Mouse (Mus musculus) limb, embryonic 12.5 days (tissue): ENCODE data around the gene Lrrc10b. TPM values are rescaled to one million over a fixed set of nuclear protein-coding genes. Genes with fewer than 3 reads are reported as not detected.
A peak's percentile ranks its signal among the peaks of the same experiment; 100 is the strongest.

Experiments used
- ATAC-seq: fragments of 200-750 bp; cut with Nextera tagmentation; 2 replicates; pipeline ENCODE4 v1.8.0; 2017; ENCODE audit warnings: low read depth, moderate TSS enrichment; ENCODE audit not compliant: insufficient number of reproducible peaks, insufficient read depth, low FRiP score, low TSS enrichment
- H3K27ac ChIP-seq: fragments of 300-500 bp; sonication (generic); 2 replicates; pipeline ENCODE4 v1.5.1; 2016; ENCODE audit warnings: mild to moderate bottlenecking, moderate library complexity
- H3K27me3 ChIP-seq: fragments of 300-500 bp; sonication (generic); 2 replicates; pipeline ENCODE4 v1.6.1; 2016; ENCODE audit warnings: mild to moderate bottlenecking, moderate library complexity
- H3K36me3 ChIP-seq: fragments of 300-500 bp; sonication (generic); 2 replicates; pipeline ENCODE4 v1.6.1; 2016; ENCODE audit warnings: mild to moderate bottlenecking, moderate library complexity
- H3K4me1 ChIP-seq: fragments of 300-500 bp; sonication (generic); replicated peaks from 2 replicates; pipeline ENCODE4 v1.6.1; 2016
- H3K4me2 ChIP-seq: fragments of 300-500 bp; sonication (generic); 2 replicates; pipeline ENCODE4 v1.6.1; 2016; ENCODE audit warnings: mild to moderate bottlenecking, moderate library complexity
- H3K4me3 ChIP-seq: fragments of 300-500 bp; sonication (generic); replicated peaks from 2 replicates; pipeline ENCODE4 v1.5.1; 2016; ENCODE audit warnings: mild to moderate bottlenecking
- H3K9ac ChIP-seq: fragments of 300-500 bp; sonication (generic); replicated peaks from 2 replicates; pipeline ENCODE4 v1.6.1; 2016; ENCODE audit warnings: mild to moderate bottlenecking, moderate library complexity
- H3K9me3 ChIP-seq: fragments of 300-500 bp; sonication (generic); 2 replicates; pipeline ENCODE4 v1.6.1; 2016; ENCODE audit warnings: mild to moderate bottlenecking, moderate library complexity
- WGBS: fragments of 180-500 bp; shearing (Covaris S2); methylation state at CpG from one replicate; pipeline ENCODE4 v1.1.7; 2016; 5-methylcytosine and 5-hydroxymethylcytosine counted together
- polyA plus RNA-seq: library from polyadenylated mRNA; unstranded; fragments of >200 nt; fragmentation: Nextera tagmentation; extraction: Ambion mirVana; gene quantifications from 2 replicates; pipeline ENCODE4 v1.2.1, GENCODE M21; 2016

Lrrc10b gene
- polyA plus RNA-seq, 1 experiment from 2014 or later = 0.10 TPM

DNA sequence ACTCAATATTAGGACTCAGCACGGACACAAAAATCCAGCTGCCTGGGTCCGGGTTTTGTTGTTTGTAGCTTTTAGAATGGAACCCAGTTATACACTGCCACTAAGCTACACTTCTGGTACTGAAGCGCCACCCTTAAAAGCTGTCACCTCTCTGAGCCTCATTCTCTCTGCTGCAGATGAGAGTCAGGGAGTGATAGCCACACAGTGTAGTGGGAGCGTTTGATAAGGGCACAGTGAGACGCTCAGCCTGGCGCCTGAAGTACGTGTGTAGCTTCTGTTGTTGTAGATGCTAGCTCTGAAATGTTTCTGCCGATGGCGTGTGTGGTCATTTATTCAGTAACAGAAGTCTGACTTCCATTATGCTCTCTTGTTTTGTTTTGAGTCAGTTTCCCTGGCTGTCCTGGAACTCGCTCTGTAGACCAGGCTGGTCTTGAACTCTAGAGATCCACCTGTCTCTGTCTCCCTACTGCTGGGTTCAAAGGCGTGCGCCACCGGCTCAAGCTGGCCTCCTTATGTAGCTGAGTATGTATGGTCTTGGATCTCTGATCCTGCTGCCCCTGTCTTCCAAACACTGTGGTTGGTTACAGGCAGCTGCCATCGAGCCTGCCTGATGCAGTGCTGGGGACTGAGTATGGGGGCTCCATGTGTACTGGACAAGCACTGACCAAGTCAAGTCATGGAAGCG, 12.4 kb downstream of the Lrrc10b start:
- H3K27ac ChIP-seq = no peak overlapping the region
- ATAC-seq = no peak
- no peak overlapping the region for H3K9ac ChIP-seq
- no peaks in the 10 kb centered on the region for H3K4me1 ChIP-seq
- no peak overlapping the region for H3K4me3 ChIP-seq
- WGBS = 91% methylated on average over 15 of the region's 15 CpGs
- no peak overlapping the region for H3K4me2 ChIP-seq
- H3K9me3 ChIP-seq = 0 out of 2 replicates have a peak, but pooled peaks cover 3% of the 10 kb centered on the region
- H3K36me3 ChIP-seq = no peaks in the 10 kb centered on the region
- H3K27me3 ChIP-seq = peaks cover 3% of the 10 kb centered on the region; the same call in 1 of the 2 replicates

GRCm38 (mm10) chr19:10437521-10437920, 19.8 kb downstream of the Lrrc10b start:
- Histone ChIP-seq H3K4me1 (no peaks in the 10 kb centered on the region), H3K4me2 (no peak overlapping the region), H3K27ac (no peak overlapping the region), H3K27me3 (peaks cover 10% of the 10 kb centered on the region; the same call in 1 of the 2 replicates), H3K9ac (no peak overlapping the region), H3K4me3 (no peak overlapping the region), H3K9me3 (no peaks in the 10 kb centered on the region), H3K36me3 (no peaks in the 10 kb centered on the region)
- 55% methylated on average over 1 of the region's 1 CpGs for WGBS
- ATAC-seq = no peak

GRCm38 (mm10) chr19:10436726-10437125, 20.5 kb downstream of the Lrrc10b start:
- Histone ChIP-seq H3K36me3 (no peaks in the 10 kb centered on the region), H3K27me3 (peaks cover 14% of the 10 kb centered on the region; the same call in 1 of the 2 replicates), H3K4me2 (no peak overlapping the region), H3K9ac (no peak overlapping the region), H3K4me3 (no peak overlapping the region), H3K4me1 (no peaks in the 10 kb centered on the region), H3K27ac (no peak overlapping the region), H3K9me3 (no peaks in the 10 kb centered on the region)
- 24% methylated on average over 1 of the region's 1 CpGs for WGBS
- ATAC-seq = no peak

GRCm38 (mm10) chr19:10435908-10436307, 21.4 kb downstream of the Lrrc10b start:
- no peak for ATAC-seq
- Histone ChIP-seq H3K4me2 (no peak overlapping the region), H3K9me3 (no peaks in the 10 kb centered on the region), H3K4me3 (no peak overlapping the region), H3K36me3 (no peaks in the 10 kb centered on the region), H3K27ac (no peak overlapping the region), H3K27me3 (peaks cover 14% of the 10 kb centered on the region; the same call in 1 of the 2 replicates), H3K9ac (no peak overlapping the region), H3K4me1 (no peaks in the 10 kb centered on the region)
- 29% methylated on average over 3 of the region's 3 CpGs for WGBS

DNA sequence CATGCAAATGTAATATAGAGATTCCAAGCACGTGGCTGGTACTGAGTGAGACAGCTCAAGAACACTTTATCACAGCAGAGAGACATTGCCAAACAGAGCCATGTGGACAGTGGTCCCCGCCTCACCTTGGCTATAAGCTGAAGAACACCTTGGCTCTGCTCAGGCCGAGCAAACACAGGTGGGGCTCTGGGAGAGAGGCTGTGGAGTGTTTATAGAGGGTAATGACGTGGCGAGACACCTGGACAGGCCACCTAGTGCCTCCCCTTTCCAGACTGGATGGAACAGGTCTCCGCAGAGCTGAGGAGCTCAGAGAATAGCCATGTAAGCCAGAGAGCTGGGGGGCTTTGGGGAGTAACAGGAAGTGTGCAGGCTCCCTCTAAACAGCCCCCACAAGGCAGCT, 22.3 kb downstream of the Lrrc10b start:
- ATAC-seq = no peak
- H3K4me1 ChIP-seq = peaks cover 4% of the 10 kb centered on the region; the same call in 1 of the 2 replicates
- H3K4me2 ChIP-seq = no peak overlapping the region
- 70% methylated on average over 6 of the region's 6 CpGs for WGBS
- peaks cover 14% of the 10 kb centered on the region; the same call in 1 of the 2 replicates for H3K27me3 ChIP-seq
- H3K9me3 ChIP-seq = no peaks in the 10 kb centered on the region
- no peak overlapping the region for H3K27ac ChIP-seq
- H3K4me3 ChIP-seq = no peak overlapping the region
- H3K36me3 ChIP-seq = no peaks in the 10 kb centered on the region
- H3K9ac ChIP-seq = no peak overlapping the region

- H3K36me3 ChIP-seq = no peaks in the 10 kb centered on the region
- no peaks in the 10 kb centered on the region for H3K9me3 ChIP-seq
- H3K4me1 ChIP-seq = peaks cover 7% of the 10 kb centered on the region; the same call in 1 of the 2 replicates
- 72% methylated on average over 9 of the region's 9 CpGs for WGBS
- H3K27me3 ChIP-seq = peaks cover 14% of the 10 kb centered on the region; the same call in 1 of the 2 replicates
- H3K27ac ChIP-seq = no peak overlapping the region
- H3K9ac ChIP-seq = no peak overlapping the region
- no peak overlapping the region for H3K4me3 ChIP-seq
- ATAC-seq = no peak
- H3K4me2 ChIP-seq = no peak overlapping the region
These were observed 23.3 kb downstream of the Lrrc10b start for GRCm38 (mm10) chr19:10433879-10434540.

DNA sequence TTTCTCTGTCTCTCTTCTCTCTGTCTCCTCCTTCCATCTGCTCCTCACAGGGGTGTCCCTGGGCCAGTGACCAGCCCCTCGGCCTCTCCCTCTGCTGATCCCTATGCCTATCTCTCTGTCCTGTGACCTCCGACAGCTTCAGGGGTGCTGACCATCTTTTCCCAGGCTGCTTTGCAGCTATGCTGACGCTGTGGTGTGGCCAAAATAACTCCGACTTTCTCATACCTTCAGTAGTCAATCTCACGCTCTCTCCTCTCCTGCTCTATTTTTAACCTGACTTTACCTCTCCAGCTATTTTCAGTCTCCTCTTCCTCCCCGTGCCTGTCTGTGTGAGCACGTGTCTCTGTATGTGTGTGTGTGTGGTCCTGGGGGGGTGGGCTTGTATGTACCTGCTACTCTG, 24.0 kb downstream of the Lrrc10b start:
- WGBS = 72% methylated on average over 7 of the region's 7 CpGs

GRCm38 (mm10) chr19:10431841-10432240, 25.4 kb downstream of the Lrrc10b start:
- H3K9ac ChIP-seq = no peak overlapping the region
- no peaks in the 10 kb centered on the region for H3K36me3 ChIP-seq
- ATAC-seq = no peak
- peaks cover 23% of the 10 kb centered on the region for H3K4me1 ChIP-seq
- WGBS = 32% methylated on average over 4 of the region's 4 CpGs
- no peak overlapping the region for H3K4me3 ChIP-seq
- H3K27me3 ChIP-seq = peaks cover 19% of the 10 kb centered on the region; the same call in 1 of the 2 replicates
- no peak overlapping the region for H3K4me2 ChIP-seq
- no peak overlapping the region for H3K27ac ChIP-seq
- H3K9me3 ChIP-seq = no peaks in the 10 kb centered on the region

More for the DNA sequence above, 24.0 kb downstream of the Lrrc10b start:
- Histone ChIP-seq H3K4me3 (no peak overlapping the region), H3K9ac (no peak overlapping the region), H3K4me1 (peaks cover 11% of the 10 kb centered on the region; the same call in 1 of the 2 replicates), H3K27ac (no peak overlapping the region), H3K27me3 (peaks cover 14% of the 10 kb centered on the region; the same call in 1 of the 2 replicates), H3K4me2 (no peak overlapping the region), H3K9me3 (no peaks in the 10 kb centered on the region), H3K36me3 (no peaks in the 10 kb centered on the region)
- ATAC-seq = no peak

DNA sequence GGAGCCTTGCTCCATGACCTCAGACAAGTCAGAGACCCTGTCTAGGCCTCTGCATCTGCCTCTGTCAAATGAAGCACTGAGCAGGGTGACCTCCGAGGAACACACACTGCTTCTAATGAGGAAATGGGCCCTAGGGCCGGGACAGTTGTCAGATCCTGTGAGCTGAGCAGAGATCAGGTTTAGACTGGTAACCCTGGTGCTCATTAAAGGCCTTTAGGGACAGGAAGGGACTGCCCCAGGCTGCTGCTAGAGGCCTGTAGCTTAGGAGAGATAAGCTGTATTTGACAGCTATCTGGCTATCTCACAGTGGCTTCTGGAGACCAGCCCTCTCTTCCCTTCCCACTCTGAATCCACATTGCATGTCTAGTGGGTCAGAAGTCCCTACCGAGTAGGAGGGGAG, 25.9 kb downstream of the Lrrc10b start:
- Histone ChIP-seq H3K4me3 (no peak overlapping the region), H3K4me1 (peaks cover 28% of the 10 kb centered on the region), H3K27me3 (peaks cover 23% of the 10 kb centered on the region), H3K9me3 (no peaks in the 10 kb centered on the region), H3K9ac (no peak overlapping the region), H3K4me2 (no peak overlapping the region), H3K27ac (no peak overlapping the region), H3K36me3 (no peaks in the 10 kb centered on the region)
- WGBS = 12% methylated on average over 3 of the region's 3 CpGs
- no peak for ATAC-seq

DNA sequence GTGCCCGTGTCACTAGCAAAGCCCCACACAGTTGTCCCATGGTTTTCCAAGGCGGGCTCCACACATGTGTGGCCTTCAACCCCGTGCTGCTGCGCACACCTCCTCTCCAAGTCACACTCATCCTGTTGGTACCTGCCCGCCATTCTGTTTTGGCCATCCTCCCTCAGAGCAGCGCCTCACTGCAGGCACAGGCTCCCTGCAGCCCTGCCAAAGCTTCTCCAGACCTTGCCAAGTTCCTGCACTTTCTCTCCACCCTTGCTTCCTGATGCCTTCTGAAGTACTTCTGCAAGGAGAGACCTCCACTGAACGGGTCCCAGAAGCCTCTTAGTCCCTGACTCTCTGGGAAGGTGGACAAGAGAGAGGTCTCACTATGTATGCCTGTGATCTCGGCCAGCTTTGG, 27.9 kb downstream of the Lrrc10b start:
- 87% methylated on average over 8 of the region's 8 CpGs for WGBS
- no peak for ATAC-seq
- Histone ChIP-seq H3K4me3 (no peak overlapping the region), H3K9me3 (no peaks in the 10 kb centered on the region), H3K4me2 (no peak overlapping the region), H3K36me3 (no peaks in the 10 kb centered on the region), H3K4me1 (peaks cover 41% of the 10 kb centered on the region), H3K27ac (0 out of 2 replicates have a peak overlapping the region, but pooled peaks have one; percentile 9), H3K9ac (no peak overlapping the region), H3K27me3 (peaks cover 31% of the 10 kb centered on the region)

- H3K4me1 ChIP-seq = peaks cover 47% of the 10 kb centered on the region
- H3K9me3 ChIP-seq = no peaks in the 10 kb centered on the region
- peak overlapping the region; percentile 56 for H3K27ac ChIP-seq
- no peaks in the 10 kb centered on the region for H3K36me3 ChIP-seq
- ATAC-seq = no peak
- no peak overlapping the region for H3K4me2 ChIP-seq
- WGBS = 46% methylated on average over 9 of the region's 9 CpGs
- no peak overlapping the region for H3K9ac ChIP-seq
- no peak overlapping the region for H3K4me3 ChIP-seq
- H3K27me3 ChIP-seq = peaks cover 43% of the 10 kb centered on the region
These were observed 29.8 kb downstream of the Lrrc10b start for GRCm38 (mm10) chr19:10427431-10427830.
